Mouse (Mus musculus) c-Kit-negative CD71-positive TER-119-positive erythroid progenitor cells, embryonic 14.5 days (primary cell): ENCODE data around the gene Smim17.
"Not testable (repeated sequence)": the region's sequence is repeated elsewhere in the genome, so short reads cannot be mapped to it uniquely, and the experiment has no call there.

ENCODE experiments used
- DNase-seq: peaks from one replicate; pipeline ENCODE4 v3.0.0-alpha.2; 2013; ENCODE audit warnings: low read depth, low spot score

The Smim17 gene

DNA sequence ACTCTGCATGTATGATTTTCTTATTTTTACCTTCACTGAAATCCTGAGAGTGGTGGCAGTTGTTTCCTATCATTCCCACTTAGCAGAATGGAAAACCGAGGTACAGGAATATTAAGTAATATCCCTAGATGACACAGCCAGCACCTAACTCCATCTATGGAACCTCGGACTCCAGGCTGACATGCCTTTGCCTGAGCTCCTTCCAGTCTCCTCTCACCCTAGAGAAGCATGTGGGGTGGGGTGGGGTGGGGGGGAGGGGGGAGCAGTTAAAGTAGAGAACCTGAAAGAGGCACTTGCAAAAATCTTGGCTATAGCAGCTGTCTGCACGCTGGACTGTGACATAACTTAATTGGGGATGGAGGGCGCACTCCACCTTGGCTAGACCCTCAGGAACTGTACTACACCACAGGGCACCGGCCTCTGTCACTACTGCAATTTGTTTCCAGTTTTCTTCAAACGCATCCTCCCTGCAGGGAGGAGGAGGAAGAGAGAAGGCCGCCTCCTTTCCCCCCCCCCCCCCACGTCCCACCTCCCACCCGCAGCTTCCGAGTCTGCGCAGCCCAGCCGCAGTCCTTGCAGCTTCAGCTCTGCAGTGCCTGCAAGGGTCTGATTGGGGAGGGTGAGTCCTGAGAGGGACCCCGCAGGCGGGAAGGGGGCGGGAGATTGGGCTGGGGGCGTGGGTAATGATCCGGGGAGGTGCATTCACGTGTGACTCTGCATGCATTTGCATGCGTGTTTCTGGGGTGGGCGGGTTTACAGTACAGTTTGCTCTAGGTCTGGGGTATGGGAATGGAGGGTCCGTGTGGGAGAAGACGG is 16.3 kb downstream of the Smim17 start:
- no peak for DNase-seq

DNA sequence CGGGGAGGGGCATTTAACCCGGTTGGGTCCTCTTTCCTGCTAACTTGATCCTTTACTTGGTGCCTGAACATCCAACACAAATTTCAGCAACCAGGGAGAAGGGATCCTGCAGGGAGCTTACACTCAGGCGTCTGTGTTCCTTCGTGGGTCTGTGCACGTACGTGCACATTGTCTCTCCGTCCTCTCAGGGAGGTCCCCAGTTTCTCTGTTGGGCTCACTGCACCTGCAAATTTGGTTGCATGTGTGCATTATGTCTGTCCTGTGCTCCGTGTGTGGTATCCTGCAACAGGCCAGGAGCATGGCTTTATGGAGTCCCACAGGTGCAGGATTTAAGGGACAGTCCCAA is 16.9 kb downstream of the Smim17 start:
- DNase-seq: no peak

- DNase-seq: no peak
Observed at GRCm38 (mm10) chr7:6419894-6420293, 21.4 kb downstream of the Smim17 start.

DNA sequence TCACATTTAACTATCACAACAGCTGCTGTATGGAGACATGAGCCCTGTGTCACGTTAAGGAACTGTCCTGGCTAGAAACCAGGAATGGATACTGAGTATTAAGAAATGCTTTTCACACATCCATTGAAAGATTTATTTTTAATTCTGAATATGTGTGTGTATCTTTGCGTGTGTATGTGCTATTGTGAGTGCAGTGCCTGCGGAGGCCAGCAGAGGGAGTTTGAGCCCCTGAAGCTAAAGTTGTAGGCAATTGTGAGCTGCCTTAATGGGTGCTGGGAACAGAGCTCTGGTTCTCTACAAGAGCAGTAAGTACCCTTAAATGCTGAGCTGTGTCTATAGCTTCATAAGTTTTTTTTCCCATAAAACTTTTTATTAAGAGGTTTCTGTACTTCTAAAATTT is 30.9 kb downstream of the Smim17 start:
- DNase-seq: no peak

DNA sequence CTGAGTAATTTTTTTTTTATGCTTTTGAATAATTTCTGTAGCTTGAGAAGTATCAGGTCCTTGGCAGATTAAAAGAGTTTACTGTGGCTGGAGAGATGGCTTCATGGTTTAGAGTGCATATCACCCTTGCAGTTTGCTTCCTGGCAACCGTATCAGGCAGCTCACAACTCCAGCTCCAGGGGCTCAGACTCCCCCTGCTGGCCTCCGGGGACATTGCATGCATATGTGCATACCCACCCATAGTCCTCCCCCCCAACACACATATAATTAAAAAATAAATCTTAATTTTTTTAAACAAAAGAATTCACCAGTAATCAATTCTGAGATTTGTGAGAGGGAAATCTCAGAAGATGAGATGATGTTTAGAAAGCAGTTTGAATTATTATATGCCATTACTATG is 31.8 kb downstream of the Smim17 start:
- DNase-seq: no peak

DNA sequence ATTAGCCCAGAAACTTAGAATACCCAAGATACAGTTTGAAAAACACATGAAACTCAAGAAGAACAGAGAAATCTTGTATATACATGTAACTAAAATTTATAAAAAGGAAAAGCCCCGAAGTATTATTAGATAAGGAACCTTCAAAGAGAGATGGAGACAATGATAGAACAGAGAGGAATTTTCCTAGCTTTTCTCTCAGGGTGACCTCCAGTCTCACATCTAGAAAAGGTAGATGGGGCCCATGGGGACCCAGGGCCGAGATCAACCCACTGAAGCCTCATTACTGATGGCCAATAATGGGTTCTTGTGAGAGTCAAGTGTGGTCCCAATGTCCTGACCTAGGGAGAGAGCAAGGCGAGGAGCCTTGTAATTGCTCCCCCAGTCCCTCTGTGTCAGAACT is 39.9 kb downstream of the Smim17 start, which contains the start of gene Olfr1344:
TSS of gene Olfr1344 (plus strand) at position 301 of the 400 bp plus-strand sequence.
- DNase-seq: no peak

GRCm38 (mm10) chr7:6441173-6441572 is 42.7 kb downstream of the Smim17 start:
- no peak for DNase-seq

GRCm38 (mm10) chr7:6447771-6448170 is 49.3 kb downstream of the Smim17 start:
- no peak for DNase-seq

DNA sequence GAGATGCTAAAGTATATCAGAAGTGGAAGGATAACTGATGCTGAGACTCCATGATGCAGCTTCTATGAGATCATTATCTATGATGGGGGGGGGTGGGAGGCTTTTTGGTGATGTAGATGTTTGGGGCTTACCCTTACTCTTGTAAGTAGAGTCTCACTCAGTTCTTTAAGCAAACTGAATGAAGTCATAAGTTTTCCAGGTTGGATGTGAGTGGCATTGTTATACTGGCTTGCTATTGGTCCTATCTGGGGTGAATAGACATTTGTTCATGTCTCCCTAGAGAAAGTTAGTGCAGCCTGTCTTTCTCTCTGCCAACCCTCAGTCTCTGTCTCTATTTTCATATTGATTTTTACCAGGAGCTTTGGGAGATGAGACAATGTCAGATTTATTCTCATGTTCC is 57.4 kb downstream of the Smim17 start, which contains the start of gene Olfr1336:
TSS of gene Olfr1336 (plus strand) at position 301 of the 400 bp plus-strand sequence.
- DNase-seq: no peak

DNA sequence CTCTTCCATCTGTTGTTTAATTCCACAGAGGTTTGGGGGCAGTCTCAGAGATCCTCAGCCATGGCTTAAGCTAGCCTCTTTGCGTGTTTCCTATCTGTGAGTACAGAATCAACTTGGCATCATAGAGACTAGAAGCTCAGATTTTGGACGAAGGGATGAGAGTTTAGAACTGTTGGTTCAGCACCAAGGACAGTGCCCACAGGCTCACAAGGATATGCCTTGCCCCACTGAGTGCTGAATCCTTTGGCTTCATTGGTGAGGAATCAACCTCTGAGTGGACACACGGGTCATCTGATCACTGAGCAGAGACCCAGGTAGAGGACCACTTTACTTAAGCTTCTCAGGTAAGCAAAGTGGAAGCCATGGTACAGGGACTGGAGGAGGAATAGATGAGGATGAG is 57.9 kb downstream of the Smim17 start:
- no peak for DNase-seq

- no peak for DNase-seq
Observed at GRCm38 (mm10) chr7:6466951-6467350, 68.4 kb downstream of the Smim17 start, which contains the start of gene Olfr1346. Gene Olfr1346, plus strand, starts transcription at chr7:6467101.

DNA sequence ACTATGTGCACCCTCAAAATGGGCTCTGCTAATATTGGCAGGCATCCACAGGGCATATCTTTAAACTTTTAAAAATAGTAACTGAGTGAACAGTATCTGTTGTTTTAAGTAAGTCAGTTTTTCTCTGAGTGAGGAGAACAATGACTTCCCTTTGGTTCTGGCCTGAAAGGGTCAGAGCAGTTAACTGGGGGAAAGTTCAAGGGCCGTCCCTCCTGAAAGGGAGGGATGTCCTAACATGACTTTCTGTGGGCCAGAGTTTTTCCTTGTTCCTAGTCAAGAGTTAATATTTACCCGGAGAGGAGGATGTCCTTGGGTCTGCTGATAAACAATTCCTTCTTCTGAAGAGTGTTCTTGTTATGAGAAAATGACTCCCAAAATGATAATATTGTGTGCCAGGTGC is 79.1 kb downstream of the Smim17 start:
- DNase-seq: not testable (repeated sequence)
